Mouse (Mus musculus): ENCODE measurements around the gene Fis1. TPM values are rescaled to one million over a fixed set of nuclear protein-coding genes. Genes with fewer than 3 reads are reported as not detected.
"Not testable (repeated sequence)": the region's sequence is repeated elsewhere in the genome, so short reads cannot be mapped to it uniquely, and the experiment has no call there.

Gene Fis1
- polyA plus RNA-seq (2017; shearing (Covaris generic)), result 100 to 1,000 TPM; 390 to 404 TPM

DNA sequence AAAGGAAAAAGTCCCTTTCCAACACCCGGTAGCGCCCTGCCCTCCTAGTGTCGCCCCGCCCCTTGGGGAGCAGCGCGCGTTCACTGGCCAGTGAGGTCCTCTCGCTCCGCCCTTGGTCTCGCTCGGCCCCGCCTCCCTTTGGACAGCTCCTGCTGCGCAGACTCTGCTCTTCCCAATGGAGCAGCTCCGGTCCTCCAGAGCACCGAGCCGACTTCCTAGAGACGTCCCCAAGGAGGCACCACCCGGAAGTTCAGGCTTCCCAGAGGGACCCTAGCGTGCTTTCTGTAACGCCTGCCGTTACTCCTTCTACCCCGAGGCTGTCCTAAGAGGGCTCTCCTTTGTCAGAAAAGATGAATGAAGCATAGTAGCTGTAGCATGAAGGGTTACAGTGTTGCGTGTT is at the start of gene Fis1:
TSS of gene Fis1 (plus strand) at position 261 of the 400 bp plus-strand sequence.
- ATAC-seq, result peak; percentile 95

DNA sequence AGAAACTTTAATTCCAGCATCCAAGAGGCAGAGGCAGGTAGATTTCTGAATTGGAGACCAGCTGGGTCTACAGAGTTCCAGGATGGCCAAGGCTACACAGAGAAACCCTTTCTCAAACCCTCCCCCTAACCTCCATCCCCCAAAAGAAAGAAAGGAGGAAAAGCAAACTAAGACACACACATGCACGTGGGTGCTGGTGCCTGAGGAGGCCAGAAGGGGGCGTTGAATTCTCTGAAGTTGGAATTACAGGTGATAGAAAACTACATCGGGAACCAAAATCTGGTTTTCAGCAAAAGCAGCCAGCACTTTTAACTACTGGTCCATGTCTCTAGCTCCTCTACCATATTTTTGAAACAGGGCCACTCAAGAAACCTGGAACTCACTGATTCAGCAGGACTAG is 48.5 kb upstream of the Fis1 start:
- no peak for ATAC-seq

DNA sequence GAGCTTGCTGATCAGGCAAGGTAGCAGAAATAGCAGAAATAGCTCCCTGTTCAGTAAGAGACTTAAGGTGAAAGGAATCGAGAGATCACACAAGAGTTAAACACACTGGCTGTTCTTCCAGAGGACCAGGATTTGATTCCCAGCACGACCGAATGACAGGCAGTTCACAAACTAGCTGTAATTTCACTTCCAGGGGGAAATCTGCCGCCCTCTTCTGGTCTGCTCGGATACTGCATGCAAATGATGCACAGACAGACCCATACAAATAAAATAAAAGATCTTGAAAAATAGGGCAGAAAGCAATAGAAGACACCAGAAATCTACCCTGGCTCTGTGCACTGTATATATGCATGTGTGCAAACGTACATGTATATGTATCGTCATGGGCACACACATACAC is 47.4 kb upstream of the Fis1 start:
- no peak for ATAC-seq

DNA sequence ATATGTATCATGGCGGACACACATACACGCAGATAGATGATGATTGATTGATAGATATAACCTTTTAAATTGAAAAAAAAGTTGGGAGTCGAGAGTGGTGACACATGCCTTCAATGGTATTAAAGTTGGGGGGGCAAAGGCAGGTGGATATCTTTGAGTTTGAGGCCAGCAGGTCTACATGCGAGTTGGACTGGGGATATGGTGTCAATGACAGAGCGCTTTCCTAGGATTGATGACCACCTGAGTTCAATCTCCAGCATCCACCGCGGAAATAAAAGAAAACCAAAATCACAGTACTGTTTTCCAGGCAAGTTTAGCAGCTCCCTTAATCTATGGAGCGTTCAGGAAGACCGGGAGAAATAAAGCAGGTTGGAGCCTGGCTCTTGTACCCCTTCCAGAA is 45.5 kb upstream of the Fis1 start:
- ATAC-seq, result no peak

DNA sequence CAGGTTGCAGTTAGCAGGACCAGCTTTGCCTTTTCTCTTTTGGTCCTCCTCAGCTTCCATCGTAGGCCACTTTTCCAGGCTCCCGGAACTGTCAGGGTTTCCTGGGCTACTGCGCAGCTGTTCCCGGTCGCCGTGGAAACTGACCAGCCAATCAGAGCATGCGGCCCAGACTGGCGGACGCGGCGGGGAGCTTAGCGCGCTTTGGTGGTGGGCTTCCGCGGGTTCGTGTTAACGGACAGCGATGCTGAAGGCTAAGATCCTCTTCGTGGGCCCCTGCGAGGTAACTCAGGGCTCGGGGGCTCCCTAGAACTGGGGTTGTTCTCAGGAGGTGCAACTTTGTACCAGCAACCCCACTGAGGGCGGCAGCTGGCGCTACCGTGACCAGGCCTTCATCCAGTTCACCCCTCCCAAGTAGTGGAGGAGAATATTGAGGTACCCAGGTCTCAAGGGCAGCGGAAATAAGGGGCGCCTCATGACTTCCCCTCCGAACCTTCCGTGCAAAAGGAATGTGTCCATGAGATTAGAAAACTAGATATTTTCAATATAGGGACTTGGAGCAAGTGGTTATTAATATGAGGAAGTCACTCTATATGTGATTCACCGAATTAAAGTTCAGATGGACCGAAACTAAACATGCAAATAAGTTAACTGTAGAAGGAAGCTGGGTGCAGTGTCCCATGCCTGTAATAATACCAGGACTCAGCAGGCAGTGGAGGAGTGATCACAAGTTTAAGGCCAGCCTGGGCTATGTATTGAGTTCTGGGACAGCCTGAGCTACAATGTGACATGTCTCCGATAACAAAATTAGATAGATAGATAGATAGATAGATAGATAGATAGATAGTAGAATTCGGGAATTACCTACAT is 44.9 kb upstream of the Fis1 start, which contains the start of gene Ift22:
TSS of gene Ift22 (plus strand) at position 160 of the 867 bp plus-strand sequence.
- peak; percentile 98 for ATAC-seq

DNA sequence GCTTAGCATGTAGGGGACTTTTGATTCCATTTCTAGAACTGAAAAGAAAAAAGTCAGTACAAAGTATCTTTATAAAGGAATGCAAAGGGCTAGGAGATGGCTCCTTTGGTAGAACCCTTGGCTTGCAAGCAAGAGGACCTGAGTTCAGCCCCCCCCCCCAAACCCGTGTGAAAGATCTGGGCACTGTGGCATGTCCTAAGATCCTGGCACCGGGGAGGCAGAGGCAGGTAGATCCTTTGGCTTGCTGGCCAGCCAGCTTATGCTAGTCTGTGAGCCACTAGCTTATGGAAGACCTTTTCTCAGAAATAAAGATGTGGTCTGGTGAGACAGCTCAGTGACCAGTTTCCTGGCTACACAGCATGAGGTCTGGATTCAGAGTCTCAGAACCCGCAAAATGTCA is 38.9 kb upstream of the Fis1 start:
- ATAC-seq, result no peak

DNA sequence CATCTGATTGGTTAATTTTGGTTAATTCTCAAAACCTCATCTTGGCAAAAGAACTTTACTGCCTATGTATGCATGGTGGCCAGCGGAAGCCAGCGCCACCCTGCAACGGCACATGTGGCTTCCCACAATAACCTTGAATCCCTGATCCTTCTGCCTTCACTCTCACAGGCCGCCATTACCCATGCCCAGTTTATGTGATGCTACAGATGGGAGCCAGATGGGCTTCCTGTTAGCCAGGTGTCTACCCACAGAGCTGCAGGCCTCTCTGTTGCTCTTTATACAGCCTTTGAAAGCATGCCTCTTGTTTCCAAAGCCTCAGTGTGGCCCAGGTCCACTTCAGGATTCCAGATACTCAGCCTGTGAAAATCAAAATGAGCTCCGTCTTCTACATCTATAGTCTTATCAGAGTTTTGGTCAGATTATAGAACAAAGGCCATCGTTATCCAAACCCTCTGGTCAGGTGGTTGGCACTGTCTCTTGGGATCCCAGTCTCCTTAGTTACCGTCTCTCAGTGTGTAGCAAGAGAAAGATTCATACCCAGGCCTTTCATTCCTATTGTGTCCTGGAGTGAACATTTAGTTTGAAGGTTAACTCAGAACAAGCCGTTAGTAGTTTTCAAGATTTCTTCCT is 35.3 kb upstream of the Fis1 start:
- no peak for ATAC-seq

DNA sequence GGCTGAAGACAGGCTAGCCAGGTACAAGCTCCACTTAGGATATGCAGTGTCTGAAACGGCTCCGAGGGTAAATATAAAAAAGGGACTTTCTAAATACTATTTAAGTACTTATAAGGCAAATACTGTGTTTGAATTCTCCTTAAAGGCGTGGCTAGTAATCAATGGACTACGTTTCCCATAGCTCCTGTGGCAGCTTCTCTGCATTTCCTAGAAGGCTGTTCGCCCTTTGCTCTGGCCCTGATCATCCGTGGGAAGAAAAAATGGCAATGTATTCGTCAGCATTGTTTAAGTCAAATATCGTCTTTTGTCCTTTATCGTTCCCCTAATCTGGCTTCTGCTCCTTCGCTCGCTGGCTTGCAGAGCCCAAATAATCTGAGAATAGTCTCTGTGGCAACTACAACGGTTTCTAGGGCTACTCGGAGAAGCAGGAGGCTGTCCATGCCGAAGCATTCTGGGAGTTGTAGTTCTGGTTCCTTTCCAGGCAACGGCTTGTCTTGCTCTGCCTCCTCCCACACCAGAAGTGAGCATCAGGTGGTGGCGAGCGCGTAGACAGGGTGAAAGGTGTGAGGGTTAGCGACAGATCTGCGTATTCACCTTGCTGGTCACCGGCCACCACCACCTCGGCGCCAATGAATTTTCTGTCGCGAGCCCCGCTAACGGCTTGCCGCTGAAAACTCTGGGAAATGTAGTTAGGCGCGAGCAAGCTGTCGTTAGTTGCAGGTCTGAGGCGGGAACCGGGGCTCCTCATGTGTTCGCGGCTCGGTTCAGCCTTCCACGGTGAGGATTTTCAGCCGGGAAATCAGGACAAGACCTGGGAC is 34.2 kb upstream of the Fis1 start:
- ATAC-seq, result peak; percentile 98

DNA sequence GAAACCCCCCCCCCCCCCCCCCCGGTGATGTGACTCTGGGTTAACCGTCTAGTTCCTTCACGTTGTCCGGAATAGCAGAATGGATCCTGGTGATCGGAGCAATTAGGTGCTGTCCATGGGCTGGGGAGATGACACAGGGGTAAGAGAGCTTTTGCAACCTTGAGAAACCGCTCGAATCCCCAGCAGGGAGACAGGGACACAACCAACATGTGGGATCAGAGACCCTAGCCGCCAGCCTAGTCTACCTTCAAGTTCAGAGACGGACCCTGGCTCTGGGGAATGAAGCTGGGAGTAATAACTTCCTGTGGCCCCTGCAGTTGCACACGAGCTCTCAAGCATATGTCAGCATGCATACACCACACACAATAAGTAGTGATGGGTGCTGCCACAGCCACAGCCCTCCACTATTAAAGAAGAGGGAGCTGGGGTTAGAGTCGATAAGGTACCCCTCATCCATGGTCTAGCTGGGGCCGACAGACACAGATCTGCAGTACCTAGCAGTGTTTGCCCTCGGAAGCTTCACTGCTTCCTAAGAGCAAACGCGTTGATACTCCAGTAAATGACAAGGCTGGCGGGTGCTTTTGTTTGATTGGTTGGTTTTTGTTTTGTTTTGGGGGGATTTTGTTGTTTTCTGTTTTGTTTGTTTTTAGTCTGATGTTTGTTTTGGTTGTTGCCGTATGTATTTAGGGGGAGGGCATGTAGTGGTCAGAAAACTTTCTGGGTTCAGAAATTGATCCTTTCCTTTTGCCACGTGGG is 33.4 kb upstream of the Fis1 start:
- no peak for ATAC-seq

DNA sequence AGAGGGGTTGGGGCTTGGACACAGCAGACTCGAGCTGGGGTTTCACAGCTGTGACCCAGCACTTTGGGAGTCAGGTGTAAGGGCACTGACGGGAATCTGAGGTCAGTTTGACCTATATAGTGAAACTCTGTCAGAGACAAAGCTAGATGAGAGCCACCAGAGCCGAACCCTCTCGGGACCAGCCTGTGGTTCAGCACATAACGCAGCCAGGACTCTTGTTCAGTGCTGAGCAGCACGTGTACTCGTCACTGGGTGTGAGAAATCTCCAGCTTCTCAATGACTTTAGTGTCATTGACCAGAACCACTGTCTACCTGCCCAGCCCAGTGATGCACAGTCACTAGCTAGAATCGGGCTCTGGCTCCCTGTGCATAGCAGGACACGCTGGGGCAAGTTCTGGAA is 30.2 kb upstream of the Fis1 start:
- ATAC-seq, result no peak

DNA sequence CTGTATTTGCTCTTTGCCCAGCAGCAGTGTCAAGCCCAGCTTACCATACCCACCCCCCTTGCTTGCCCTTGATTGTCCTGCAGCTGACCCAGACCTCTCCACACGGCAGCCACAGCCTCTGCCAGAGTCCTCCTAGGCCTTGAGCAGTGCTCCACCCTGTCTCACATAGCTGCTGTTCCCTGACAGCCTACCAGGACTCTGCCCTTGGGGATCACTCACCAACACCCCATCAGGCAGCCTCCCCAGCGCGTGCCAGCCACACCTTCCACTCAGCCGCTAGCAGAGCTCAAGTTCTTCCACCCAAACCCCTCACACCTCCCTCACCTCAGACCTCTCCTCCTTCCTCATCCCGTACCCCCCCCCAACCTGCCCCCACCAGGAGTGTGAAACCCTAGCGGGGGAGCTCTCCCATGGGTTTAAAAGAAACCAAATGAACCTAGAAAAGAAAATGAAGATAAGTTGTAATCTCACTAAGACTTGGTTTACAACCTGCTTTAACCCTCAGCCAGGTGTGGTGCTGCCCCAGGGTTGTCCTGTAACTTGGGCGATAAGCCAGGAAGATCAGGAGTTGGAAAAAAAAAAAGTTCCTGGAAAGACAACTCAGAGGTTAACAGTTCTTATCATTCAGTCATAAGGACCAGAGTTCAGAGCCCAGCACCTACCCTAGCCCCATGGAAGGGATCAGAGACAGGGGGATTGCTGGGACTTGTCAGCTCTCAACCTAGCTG is 29.2 kb upstream of the Fis1 start:
- ATAC-seq, result no peak

DNA sequence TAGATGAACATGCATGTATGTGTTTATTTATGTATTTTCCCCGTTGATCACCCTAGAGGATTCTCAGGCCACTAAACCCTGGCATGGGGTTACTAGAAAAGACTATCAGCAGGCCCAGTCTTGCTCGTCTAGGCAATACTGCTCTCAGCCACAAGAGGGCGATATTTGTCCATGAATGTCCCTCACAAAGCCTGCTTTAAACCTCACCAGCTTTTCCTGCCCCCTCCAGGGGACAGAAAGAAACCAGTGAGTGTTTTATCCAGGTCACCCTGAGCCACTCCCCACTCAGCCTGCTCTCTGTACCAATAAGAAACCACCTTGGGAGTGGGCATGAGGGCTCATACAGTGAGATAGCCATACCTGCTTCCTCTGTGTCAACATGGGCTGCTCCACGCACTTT is 24.0 kb upstream of the Fis1 start:
- peak; percentile 81 for ATAC-seq

DNA sequence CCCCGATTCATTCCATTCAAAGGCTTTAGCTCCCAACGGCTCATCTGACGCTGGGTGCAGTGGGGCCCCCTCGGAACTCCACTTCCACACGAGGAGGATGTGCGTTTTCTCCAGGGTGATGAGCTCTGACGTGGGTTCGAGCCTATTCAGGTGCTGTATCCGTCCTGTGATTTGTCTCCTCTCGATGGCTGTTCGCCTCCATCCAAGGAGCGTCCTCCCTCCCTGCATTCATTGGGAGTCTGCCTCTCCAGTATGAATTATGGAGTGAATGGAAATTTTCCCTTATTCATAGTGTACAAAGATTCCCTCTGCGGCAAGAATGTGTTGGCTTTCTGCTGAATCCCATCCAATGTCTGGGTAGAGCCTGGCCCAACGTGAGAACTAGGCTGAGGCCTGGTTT is 21.2 kb upstream of the Fis1 start:
- no peak for ATAC-seq

DNA sequence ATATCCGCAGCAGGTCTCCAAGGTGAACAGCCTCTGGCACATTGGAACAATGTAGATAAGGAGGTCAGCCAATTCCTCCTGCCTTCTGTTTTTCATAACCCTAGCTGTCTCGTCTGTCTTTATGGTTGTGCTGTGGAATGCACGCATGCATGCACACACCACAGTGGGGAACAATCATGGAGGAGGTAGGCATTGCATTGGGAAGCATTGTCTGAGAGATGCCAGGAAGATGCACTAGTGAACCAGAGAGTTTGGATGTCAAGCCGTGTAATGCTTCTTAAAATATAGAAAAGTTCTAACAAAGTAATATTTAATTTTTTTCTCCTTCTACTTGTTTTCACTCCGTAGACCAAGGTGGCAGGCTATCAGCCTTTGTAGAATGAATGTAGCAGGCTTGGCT is 20.1 kb upstream of the Fis1 start:
- no peak for ATAC-seq

DNA sequence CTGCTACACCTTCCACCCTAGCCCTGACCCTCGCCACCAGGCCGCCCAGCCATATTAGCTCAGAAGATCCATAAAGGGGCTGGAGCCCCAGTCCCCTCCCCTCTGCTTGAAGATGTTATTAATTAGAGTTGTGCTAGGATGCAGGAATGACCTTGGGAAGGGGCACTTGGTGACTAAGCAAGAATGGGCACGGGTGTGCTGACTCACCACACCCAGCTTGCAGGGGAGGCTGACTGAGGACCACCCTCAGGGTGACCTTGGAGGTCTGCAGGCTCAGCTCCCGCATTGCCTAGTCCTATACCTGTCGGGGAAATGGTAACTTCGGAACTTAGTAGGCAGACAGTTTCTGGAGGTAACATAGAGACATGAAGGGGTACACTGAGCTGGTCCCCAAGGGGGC is 19.1 kb upstream of the Fis1 start:
- ATAC-seq, result no peak

DNA sequence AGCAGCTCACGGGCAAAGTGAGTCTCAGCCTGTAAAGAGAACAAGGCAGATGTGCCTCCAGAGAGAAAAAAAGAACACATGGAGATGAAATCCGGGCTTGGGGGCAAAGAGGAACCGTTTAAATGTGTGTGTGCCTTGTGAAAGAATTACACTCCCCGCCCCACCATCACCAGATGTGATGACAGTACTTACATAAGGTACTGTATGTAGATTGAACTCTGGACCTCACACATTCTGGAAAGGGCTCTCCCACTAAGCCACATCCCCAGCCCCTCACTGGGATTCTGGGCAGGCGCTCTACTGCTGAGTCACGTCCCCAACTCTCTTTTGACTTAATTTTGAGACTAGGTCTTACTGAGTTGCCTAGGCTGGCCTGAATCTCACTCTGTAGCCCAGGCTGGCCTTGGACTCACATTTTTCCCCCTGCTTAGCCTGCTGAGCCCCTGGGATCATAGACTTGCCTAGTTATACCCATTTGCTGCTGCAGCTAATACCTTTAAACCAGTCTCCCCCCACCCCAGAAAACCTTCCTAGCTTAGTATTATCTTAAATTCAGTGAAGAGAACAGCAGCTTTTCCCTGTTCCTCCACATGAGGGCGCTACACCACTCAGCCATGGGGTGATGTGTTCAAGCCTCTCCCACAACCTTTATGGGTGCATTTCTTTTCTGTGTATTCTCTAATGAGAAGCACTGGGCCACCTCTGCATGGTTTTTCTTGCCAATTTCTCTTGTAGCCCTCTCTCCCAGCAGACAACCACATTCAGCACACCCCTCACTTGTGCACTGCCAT is 17.0 kb upstream of the Fis1 start:
- ATAC-seq, result no peak

DNA sequence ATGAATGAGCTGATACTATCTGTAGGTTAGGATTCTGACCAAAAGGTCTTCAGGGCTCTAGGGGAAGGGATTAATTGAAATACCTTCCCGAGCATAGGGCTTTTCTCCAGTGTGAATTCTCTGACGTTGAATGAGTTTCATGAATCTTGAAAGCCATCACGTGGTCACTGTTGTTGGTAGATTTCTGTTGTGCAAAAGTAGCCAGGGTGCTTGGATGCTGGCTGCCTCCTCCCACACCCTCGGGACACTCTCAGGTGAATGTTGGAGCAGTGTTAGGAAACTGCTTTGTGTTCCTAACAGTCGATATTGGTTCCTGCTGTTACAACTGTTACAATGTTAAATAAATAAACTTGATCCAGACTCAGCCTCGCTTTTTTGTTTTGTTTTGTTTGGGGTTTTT is 16.3 kb upstream of the Fis1 start:
- no peak for ATAC-seq

DNA sequence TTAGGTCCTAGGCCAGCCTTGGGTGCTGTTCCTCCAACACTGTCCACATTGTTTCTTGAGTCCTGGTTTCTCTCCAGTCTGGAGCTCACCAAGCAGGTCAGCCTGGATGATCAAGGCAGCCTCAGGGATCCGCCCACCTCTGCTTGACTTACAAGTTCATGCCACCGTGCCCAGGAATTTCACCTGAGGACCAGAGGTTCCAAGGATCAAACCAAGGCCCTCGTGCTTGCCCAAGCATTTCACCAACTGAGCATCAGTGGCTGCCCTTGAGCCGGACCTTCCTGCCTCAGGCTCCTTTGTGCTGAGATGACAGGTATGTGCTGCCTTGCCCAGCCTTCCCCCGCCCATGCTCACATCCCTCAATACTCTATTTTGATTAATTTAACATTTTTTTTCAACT is 15.5 kb upstream of the Fis1 start:
- ATAC-seq, result no peak

DNA sequence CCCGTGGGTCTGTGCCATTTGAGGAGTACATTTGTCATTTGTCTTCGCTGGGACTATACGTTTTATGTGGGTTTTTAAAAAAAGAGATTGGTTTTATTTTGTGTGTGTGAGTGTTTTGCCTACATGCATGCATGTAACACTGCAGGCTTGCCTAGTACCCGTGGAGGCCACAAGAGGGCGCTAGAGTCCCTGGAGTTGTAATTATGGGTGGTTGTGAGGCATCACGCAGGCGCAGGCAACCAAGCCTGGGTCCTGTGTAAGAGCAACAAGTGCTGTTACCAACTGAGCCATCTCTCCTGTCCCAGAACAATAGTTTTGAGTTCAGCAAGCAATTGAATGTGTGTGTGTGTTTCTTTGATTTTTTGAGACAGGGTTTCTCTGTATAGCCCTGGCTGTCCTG is 13.8 kb upstream of the Fis1 start:
- no peak for ATAC-seq

DNA sequence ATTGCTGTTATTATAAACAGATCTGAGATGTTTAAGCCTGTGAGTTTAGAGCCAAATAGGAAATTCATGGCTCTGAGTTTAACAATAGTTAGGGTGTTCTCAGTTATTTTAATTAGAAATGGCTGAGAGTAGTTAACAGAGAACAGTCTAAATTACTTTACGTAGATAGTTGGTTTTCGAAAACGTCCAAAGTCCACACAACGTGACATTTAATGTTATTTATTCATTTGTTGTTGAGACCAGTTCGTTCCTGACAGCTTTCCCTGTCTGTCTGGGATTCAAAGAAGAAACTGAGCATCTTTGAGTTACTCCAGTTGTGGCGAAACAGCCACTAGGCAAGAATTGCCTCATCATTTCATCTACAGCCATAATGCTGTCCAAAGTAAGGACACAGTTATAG is 13.0 kb upstream of the Fis1 start:
- not testable (repeated sequence) for ATAC-seq

All from CD4-positive, CD25-positive, alpha-beta regulatory T cell, adult 4 months (primary cell).